Mouse (Mus musculus) B cell, adult 2 months (primary cell): ENCODE measurements around the gene Frat1.

Experiments used
- DNase-seq, 2 experiments: peaks; one replicate each; pipeline ENCODE4 v3.0.0; 2022

Frat1 gene

DNA sequence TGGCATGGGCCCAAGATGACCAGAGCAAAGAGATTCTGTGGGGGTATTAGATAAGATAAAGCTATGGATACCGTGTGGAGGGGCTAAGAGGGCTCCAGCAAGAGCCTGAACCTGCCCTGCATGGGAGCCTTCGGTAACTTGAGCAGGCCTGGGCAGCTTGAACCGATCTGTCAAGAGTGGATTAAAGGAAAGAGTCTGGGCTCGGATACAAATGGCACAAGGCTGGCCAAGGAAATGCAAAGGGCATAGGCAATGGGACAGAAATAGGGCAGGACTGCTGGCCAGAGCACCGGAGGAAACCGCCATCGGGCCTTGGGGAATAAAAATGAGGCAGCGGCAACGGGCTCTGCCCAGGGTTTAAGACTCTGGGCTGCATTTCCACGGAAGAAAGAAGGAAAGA is 12.4 kb upstream of the Frat1 start:
- no peak for DNase-seq

DNA sequence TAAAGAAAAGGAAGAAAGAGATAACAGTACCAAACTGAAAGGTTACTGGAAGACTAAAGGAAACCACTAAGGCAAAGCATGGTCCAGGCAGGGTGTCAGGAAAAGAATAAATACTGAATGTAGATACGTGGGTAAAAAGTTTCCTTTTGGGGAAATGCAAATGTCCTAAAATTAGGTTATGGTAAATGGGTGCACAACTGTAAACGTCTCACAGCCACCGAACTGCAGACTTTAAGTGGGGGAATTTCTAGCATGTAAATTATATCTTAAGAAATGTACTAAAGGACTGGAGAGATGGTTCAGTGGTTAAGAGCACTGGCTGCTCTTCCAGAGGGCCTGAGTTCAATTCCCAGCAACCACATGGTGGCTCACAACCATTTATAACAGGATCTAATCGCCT is 11.0 kb upstream of the Frat1 start:
- DNase-seq = no peak

DNA sequence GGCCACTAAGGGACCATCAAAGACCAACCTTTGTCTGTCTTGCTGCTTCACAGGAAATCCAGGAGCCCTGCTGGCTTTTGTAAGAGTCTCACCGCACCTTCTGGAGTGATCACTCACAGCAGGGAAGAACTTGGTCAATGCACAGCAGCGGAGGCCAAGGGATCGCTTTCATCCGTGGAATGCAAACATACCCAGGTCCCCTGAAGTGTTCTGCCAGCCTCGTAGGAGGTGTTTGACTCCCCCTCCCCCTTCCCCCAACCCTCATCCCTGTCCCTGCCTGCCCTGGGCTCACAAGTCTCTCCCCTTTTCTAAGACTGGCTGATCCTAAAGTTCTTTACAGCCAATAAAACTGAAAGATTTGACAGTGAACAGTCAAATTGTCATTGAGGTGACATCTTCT is 8.3 kb upstream of the Frat1 start:
- no peak for DNase-seq

DNA sequence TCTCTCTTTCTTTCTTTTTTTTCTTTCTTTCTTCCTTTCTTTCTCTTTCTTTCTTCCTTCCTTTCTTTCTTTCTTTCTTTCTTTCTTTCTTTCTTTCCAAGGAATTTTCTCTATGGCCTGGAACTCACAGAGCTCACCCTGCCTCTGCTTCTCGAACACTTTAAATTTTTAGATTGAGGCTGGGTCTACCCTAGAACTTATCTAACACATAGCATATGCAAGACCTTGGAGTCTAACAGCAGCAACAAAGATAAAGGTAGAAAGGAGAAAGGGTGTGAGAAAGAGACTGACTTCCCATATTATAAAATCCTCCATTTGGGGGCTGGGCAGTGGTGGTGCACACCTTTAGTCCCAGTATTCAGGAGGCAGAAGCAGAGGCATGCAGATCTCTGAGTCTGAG is 7.2 kb upstream of the Frat1 start:
- DNase-seq = no peak

DNA sequence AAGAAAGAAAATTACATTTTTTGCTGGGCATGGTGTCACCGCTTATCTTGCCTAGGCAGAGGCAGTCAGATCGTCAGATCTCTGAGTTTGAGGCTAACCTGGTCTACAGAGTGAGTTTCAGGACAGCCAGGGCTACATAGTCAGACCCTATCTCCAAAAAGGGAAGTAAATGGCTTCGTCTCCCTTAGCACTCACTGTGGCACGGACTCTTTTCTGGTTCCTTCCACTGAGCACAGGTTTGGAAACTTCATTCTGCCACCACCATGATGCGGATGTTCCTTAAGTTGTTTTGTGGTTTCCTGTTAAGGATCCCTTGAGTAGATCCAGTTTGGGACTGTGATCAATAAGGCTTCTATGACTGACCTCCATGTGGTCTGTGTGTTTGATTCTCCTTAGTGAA is 4.8 kb upstream of the Frat1 start:
- DNase-seq = no peak

DNA sequence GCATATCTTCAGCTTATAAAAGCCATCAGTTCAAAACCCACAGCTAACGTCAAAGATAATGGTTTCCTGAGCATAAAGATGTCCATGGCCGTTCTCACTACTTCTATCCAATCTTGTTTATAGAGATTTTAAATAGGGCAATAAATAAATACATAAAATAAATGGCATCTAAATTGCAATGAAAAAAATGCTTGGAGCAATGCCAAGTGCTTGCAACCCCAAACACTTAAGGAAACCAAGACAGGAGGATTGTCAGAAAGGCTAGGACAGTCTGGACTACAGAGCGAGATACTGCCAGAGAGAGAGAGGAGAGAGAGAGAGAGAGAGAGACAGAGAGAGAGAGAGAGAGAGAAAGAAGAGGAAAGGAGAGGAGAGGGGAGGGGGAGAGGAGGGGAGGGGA is 3.2 kb upstream of the Frat1 start:
- no peak for DNase-seq

DNA sequence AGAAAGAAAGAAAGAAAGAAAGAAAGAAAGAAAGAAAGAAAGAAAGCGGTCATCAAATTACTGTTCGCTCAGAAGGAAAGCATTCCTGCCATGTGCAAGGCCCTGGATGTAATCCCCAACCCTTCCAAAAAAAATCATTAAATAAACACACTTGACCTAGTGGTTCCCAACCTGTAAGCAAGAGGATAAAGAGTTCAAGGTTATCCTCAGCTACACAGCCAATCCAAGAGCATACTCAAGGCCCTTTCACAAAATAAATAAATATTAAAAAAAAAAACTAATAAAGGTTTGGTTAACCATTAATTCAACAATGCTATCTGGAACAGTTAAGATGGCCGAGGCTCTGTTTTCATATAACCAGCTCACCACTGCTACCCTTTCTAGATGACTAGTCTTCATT is 829 bp upstream of the Frat1 start:
- no peak for DNase-seq

DNA sequence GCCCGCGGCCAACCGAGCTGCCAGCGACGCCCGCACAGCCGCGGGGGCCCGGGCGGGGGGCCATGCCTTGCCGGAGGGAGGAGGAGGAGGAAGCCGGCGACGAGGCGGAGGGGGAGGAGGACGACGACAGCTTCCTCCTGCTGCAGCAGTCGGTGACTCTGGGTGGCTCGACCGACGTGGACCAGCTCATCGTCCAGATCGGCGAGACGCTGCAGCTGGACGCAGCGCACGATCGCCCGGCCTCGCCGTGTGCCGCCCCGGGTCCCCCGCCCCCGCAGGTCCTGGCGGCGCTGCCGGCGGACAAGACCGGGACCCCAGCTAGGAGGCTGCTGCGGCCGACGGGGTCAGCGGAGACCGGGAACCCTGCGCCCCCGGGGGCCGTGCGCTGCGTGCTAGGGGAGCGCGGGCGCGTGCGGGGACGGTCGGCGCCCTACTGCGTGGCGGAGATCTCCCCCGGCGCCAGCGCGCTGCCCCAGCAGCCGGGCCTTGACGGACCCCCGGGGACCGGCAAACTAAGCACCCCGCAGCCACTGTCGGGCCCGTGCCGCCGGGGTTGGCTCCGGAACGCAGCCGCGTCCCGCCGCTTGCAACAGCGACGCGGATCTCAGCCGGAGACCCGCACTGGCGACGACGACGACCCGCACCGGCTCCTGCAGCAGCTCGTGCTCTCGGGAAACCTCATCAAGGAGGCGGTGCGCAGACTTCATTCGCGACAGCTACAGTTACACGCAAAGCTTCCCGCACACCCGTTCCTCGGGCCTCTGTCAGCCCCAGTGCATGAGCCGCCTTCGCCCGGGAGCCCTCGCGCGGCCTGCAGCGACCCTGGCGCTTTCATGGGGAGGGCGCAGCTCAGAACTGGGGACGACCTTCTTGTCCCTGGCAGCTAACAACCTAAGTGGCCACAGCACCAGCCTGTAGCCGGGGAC is 599 bp downstream of the Frat1 start:
- peak; percentile 67 for DNase-seq

DNA sequence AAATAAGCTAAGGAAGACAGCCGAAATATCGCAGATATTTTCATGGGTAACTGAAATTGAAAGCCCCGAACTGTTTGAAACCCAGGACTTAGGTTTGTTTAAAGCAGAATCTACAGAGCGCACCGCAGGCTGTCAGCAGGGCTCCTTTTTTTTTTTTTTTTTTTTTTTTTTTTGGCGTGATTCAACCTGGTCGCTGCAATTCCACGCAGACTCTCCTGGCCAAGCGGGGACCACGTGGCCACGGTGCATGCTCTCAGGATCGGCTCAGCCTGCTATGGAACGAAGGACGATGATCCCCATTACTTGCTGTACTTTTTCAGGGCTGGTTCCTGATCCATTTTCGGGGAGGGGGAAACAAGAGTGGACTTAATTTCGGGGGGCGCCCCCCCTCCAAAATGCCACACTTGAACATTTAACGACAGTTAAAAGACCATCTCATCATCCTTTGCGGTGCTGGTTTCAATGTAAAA is 1.4 kb downstream of the Frat1 start:
- peak in 1 of 2 experiments; percentile 12 for DNase-seq

DNA sequence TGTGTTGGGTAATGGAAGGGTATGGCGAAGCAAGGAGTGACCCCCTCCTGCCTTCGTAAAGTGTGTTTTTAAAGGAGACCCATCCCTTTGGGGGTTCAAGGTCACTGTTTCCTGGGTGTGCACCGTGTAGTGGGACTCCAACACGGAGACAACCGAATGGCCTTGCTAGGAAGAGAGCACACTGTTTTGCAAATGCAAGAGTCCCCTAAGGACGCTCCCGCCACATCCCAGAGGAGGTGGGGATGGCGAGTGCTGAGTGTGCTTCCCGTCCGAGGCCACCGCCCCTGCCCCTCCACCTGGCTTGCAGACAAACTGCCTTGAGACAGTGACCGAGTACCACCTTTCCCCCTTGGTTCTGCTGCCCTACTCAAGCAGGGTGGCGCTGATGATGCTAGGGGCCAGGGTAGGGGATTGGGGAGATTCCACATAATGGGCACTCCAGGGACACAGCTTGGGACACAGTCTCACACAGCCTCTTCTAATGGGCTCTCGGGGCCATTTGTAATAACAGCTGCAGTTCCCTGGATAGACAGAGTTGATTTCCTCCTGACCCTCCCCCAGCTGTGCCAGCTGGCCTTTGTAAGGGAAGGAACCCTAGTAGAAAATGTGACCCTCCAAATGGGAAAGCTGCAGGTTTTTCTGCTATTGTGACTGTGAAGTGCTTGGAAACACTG is 2.1 kb downstream of the Frat1 start:
- peak in 1 of 2 experiments; percentile 7 for DNase-seq

DNA sequence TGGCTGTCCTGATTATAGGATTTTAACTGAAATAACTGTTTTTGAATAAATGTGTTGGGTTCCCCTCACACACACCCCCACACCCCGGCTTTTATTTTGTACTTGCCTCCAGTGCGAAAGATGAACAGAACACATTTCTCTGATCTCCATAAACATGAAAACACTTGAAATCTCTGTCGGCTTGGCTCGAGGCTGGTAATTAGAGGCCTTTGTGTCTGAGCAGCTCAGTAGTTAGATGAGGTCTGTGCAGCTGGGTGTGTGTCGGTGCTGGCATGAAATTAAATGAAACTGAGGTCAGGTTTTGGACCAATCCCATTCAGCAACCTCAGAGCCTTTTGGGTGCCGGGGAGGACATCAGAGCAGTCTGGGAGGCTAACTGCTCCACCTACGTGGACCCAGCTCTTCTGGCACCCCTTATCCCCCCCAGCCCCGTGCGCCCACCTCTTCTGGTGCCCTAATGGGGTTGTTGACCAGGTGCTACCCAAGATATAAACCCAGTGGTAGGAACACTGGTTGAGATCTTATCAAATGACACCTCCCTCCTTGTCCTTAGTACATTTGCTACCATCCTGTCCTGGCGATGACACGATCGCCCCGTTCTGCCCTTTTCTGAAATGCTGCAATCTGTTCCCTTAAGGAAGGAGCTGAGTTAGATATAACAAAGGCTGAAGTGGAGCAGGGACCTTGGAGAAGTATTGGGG is 2.9 kb downstream of the Frat1 start:
- DNase-seq = no peak

DNA sequence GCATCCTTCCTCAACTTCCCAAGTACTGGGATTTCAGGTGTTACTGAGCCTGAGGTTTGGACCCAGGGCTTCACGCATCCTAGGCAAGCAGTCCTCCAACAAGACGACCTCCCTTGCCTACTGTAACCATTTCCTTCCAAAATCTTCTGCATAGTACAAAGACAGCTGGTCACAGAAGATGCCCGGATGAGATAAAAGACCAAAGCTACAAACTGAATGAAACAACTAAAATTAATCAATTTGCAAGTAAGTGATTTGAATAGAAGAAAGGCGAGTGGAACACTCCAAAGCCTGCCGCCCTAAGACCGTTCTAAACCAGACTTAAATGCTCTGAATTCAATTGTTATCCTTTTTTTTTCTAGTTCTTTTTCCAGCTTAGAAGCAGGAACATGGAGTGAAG is 5.6 kb downstream of the Frat1 start:
- DNase-seq = no peak

DNA sequence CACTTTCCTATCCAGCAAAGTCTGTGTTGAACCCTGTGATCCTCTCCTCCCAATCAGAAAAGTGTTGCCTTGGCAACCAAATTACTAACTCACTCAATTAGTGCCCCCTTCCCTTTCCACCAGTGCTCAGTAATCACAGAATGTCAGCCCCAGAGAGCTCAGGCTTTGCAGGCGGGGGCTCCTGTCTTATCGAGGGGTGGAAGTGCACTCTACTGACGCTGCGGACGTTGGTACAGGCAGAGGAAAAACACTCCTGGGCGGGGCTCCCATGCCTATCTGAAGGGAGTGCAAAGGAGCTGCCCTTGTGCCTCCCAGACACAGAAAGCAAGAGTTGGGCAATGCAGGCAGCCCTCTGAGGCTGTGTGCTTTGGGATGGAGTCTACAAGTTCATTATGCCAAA is 6.0 kb downstream of the Frat1 start:
- no peak for DNase-seq

DNA sequence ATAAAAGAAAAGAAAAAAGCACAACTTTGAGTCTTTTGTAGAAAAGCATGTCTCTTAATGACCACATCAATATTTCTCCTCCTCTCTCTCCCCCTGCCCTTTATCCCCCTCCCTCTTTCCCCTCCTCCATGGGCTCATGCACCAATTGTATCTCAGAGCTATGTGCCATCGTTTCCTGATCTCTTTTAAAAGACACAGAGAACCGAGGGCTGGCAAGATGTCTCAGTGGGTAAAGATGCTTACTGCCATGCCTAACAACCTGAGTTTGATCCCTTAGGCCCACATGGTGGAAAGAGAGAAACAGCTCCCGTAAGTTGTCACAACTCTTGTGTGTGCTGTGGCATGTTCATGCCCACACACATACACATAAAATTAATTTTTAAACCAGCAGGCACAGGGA is 6.9 kb downstream of the Frat1 start:
- no peak for DNase-seq

DNA sequence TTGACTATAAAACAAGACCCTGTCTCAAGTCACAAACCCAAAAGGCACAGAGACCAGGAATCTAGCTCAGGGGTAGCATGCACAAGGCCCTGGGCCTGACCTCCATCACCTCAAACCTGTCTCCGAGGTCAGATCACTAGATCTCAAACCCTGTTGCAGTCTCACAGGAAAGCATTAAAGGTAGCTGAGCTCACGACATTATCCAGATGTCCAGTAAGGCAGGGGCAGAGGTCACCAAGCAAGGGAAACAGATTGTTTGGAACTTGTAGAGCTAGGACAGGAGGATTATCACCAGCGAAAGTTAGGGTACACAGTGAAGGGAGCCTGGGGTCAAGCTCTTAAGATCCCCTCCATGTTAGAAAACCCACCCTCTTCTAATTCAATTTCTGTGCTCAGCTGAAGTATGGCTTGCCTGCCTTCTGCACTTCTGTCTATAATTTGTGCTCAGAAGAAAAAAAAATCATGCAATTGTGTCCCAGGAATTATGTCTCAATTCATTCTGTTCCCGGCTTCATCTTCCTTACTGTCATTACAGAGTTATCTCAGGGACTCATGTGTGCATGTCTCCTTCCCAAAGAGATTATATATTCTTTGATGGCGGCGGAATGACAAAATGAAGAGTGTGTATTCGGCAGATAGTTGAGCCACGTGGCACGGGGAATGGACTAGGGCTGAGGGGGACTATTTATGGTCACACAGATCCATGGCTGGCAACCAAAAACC is 7.6 kb downstream of the Frat1 start:
- DNase-seq = no peak

DNA sequence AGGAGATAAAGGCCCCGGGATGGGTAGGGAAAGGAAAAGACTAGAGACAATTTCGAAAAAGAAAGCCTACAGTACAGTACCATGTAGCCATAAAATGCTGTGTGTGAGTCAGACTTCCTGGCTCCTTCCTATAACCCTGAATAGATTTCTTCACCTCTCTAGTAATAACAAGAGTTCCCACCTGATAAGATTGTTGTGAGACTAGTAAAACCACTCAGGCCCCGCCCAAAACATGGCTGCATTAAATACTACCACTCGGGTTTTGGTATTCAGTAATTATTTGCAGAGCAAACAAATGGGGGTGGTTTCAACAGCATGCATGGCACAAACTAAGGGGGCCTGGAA is 8.1 kb downstream of the Frat1 start:
- no peak for DNase-seq

DNA sequence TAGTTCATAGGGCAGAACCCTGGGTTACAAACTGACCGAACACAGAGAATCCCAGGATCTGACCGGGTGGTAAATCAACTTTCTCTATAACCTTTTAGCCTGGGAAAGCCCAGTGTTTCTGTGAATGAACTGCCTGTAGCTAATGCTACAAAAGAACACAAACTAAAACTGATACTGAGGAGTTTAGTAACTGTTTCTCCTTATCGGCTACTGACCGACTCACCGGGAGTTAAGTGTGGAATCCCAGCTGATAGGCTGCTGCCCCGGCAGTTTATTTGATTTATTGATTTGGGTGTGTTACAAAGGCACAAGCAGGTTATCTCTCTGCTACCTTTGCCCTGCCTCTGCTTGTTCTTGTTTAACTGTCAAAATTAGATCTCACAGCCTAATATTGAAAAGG is 9.0 kb downstream of the Frat1 start:
- no peak for DNase-seq

DNA sequence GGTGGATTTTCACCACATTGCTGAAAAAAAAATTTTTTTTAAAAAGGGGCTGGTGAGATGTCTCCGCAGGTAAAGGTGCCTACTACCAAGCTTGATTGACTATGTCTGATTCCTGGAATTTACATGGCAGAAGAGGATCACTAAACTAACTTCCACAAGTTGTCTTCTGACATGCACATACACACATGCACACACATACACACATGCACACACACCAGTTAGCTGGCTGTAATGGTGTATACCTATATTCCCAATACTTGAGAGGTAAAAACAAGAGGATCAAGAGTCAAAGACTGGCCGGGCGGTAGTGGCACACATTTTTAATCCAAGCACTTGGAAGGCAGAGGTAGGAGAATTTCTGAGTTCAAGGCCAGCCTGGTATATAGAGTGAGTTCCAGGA is 9.9 kb downstream of the Frat1 start:
- no peak for DNase-seq

DNA sequence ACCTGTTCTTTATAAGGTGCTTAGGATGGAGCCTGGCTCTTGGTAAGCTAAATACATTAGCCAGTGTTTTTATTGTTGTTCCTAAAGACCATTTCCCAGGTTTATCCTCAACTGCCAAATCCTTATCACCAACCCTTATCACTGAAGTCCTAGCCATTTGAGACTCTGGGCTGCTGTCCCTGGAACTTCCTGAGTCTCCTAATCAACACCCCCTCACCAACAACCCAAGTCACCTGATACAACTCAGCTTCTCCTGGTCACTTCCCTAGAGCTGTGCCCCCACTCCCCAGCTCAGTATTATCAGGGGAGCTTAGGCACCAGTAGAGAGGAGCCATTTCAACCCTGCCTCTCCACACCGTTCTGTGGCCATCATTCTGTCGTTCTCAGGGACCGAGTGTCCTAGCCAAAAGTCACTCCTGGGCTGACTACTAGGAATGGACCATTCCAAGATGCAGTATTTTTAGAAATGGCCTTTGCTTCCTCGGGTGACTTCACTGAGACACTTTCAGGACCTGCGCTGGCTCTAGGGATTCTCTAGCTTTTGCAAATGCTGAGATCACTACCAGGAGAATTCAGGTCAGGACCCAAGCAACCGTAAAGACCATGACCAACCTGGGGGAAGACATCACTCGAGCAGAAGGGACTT is 11.5 kb downstream of the Frat1 start:
- DNase-seq = no peak

DNA sequence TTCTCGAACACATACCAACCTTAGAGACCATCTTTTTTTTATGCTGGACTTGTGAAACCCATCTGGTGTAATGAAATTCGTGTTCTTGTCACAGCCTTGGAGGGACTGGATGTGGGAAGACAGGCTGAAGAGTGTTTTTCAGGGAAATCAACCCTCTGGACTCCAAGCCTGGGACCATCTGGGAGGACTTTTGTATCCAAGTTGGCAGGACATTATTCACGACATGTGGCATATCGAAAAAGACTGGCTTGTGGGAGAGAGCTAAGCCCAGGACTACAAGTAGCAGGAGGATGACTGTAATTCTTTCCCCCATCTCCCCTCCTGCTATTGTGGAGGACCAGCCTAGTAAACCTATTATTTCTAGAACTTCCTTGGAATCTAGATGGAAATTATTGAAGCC is 12.4 kb downstream of the Frat1 start:
- no peak for DNase-seq

DNA sequence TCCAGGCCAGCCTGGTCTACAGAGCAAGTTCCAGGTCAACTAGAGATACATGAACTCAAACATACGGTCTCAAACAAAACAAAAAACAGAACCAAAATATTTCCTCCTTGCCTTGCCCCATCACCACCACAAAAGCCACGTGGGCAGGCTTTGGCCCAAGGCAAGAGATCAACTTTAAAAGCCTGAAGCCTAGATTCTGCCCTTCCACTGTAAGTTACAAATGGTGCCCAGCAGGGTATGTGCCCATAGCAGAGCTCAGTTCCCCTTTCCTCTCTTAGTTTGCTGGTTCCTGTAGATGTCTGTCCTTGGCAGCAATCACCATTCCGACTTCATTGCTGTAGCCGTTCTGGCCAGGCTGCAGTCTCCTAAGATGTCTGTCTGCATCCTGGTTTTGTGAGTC is 12.9 kb downstream of the Frat1 start:
- peak; percentile 12 to 19 for DNase-seq

DNA sequence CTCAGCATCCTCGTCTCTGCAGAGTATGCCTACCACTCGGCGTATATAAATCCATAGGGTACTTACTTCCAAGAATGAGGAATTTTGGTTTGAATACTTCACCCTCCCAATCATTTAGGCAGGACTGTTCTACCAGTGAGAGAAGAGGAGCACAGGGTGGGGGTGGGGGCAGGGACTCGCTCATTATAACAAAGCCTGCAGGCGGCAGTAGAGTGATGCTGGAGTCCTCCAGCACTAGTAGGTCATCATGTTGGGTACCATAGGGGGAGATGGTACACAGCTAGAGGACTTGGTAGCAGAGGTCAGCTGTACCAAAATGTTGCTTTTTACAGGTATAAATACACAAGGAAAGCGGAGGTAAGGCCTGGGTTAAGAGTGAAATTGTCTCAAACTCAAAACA is 14.6 kb downstream of the Frat1 start:
- no peak for DNase-seq
